Mouse (Mus musculus): ENCODE data around the gene Sbno2.

Sbno2 gene

GRCm38 (mm10) chr10:80121639-80122038 lies 16.3 kb upstream of the Sbno2 start:
- DNase-seq = no peak

- no peak for DNase-seq
These were observed 14.8 kb upstream of the Sbno2 start for GRCm38 (mm10) chr10:80120146-80120545.

GRCm38 (mm10) chr10:80118552-80118951 lies 13.2 kb upstream of the Sbno2 start:
- no peak for DNase-seq

- DNase-seq = no peak
These were observed 12.4 kb upstream of the Sbno2 start for GRCm38 (mm10) chr10:80117736-80118135.

- DNase-seq = no peak
These were observed 11.7 kb upstream of the Sbno2 start for GRCm38 (mm10) chr10:80116927-80117691.

GRCm38 (mm10) chr10:80116563-80116926 lies 11.2 kb upstream of the Sbno2 start:
- DNase-seq = no peak

- no peak for DNase-seq
These were observed 10.6 kb upstream of the Sbno2 start for GRCm38 (mm10) chr10:80115944-80116335.

GRCm38 (mm10) chr10:80115290-80115943 lies 10.0 kb upstream of the Sbno2 start, which contains the start of gene Stk11:
Stk11 (plus strand) TSS chr10:80115803.
- peak; percentile 100 for DNase-seq

GRCm38 (mm10) chr10:80114341-80115284 lies 9.2 kb upstream of the Sbno2 start:
- DNase-seq = peak; percentile 92

- no peak for DNase-seq
These were observed 2.3 kb upstream of the Sbno2 start for GRCm38 (mm10) chr10:80107678-80108077.

GRCm38 (mm10) chr10:80105926-80106325 lies 555 bp upstream of the Sbno2 start:
- no peak for DNase-seq

GRCm38 (mm10) chr10:80104181-80104580 lies 1.2 kb downstream of the Sbno2 start:
- no peak for DNase-seq

- DNase-seq = no peak
These were observed 2.3 kb downstream of the Sbno2 start for GRCm38 (mm10) chr10:80103032-80103431.

GRCm38 (mm10) chr10:80102216-80102915 lies 3.0 kb downstream of the Sbno2 start:
- peak; percentile 85 for DNase-seq

GRCm38 (mm10) chr10:80100982-80101381 lies 4.4 kb downstream of the Sbno2 start:
- peak; percentile 49 for DNase-seq

GRCm38 (mm10) chr10:80098630-80099029 lies 6.7 kb downstream of the Sbno2 start:
- DNase-seq = no peak

- no peak for DNase-seq
These were observed 8.1 kb downstream of the Sbno2 start for GRCm38 (mm10) chr10:80097275-80097674.

- DNase-seq = no peak
These were observed 9.8 kb downstream of the Sbno2 start for GRCm38 (mm10) chr10:80095547-80095946.

GRCm38 (mm10) chr10:80094684-80095083 lies 10.7 kb downstream of the Sbno2 start:
- DNase-seq = peak; percentile 75

GRCm38 (mm10) chr10:80094085-80094484 lies 11.3 kb downstream of the Sbno2 start:
- no peak for DNase-seq

- DNase-seq = no peak
These were observed 12.7 kb downstream of the Sbno2 start for GRCm38 (mm10) chr10:80092690-80093089.

GRCm38 (mm10) chr10:80091527-80091926 lies 13.8 kb downstream of the Sbno2 start:
- DNase-seq = no peak

- DNase-seq = peak; percentile 64
These were observed 16.2 kb downstream of the Sbno2 start for GRCm38 (mm10) chr10:80089146-80089545.

Measured in kidney, adult 11 months (tissue).